Mouse (Mus musculus) right cerebral cortex, postnatal 14 days (tissue): ENCODE results near the gene Olfr718-ps1.
"Not testable (repeated sequence)": the region's sequence is repeated elsewhere in the genome, so short reads cannot be mapped to it uniquely, and the experiment has no call there.

Experiments
- DNase-seq: peaks from one replicate; pipeline ENCODE4 v3.0.0; 2022

The Olfr718-ps1 gene

DNA sequence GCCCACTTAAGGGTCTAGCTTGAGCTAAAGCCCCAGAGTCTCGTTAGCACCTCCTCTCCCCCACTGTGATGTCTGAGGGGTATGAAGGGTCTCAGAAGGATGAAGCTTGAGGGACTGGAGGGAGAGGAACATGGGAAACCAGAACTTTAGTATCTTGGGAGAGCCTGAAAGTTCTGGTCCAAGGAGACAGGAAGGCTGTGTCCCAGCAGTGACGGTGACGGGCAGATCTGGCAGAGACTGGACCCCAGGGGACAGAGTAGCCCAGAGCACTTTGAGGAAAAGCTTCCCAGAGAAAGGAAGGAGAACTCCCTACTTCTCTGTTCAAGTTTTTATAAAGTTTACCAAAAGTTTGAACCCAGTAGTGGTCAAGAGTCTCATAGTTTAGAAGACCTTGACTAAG, at the start of gene Olfr718-ps1:
Gene Olfr718-ps1, minus strand, starts transcription at position 101 of the 400 bp plus-strand sequence.
- DNase-seq, result no peak

DNA sequence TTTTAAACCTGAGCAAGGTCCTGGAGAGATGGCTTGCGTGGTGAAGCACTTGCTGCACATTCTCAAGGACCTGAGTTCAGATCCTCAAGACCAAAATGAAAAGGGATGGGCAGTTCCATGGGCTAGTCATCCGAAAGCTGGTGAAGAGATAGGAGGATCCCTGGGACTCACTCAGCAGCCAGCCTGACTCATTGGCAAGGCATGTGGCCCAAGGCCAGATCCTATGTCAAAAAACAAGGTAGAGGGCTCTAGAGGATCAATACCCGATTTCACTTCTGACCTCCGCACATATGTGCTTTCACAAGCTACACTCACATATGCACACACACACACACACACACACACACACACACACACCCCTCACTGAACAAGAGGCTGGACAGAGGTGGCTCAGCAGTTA, 49.1 kb upstream of the Olfr718-ps1 start:
- DNase-seq, result no peak

DNA sequence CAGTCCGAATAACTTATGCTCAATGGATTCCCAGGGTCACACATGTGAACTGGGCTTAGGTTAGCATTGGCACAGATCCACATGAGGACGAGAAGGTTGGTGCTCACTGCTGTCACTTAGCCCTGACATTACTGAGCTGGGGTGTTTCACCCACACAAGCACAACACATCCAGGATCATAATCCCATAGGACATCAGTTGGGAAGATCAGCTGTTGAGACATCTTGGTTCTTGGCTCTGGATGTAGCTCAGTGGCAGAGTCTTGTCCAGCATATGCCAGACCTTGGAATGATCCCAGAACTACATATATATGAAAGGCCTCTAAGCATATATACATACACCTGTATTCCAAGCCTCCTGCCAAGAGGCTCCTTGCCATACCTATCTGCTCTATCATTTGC, 47.8 kb upstream of the Olfr718-ps1 start:
- DNase-seq, result no peak

DNA sequence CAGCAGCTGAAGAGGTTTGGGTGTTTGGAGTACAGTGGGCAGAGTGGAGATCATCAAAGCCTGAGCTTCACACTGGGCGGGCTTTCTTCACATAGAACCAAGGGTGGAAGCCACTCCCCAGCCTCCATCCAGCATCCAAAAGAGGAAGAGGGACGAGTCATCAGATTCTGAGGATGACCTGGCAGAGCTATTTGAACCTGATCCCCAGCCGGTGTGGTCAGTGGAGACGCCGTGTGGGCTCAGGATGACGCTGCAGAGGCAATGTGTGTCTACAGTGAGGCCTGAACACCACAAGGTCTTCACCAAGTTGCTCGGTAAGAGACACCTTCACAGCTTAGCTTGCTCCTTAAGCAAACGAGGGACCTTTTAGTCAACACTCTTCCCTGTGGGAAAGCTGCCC, 47.4 kb upstream of the Olfr718-ps1 start:
- not testable (repeated sequence) for DNase-seq

DNA sequence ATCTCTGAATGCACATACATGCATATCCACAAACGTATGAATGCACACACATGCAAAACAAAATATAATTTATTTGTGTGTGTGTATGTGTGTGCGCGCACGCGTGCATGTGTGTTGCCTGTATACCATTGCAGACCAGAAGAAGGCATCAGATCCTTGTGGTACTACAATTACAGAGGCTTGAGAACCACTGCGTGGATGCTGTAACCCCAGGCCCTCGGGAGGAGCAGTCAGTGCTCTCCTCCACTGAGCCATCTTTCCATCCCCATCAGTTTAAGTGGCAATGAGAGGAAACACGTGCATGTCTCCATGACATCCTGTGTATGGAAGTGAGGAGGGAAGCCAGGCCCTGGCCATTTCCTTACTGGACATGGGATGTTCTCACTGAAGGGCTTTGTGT, 45.4 kb upstream of the Olfr718-ps1 start:
- no peak for DNase-seq

DNA sequence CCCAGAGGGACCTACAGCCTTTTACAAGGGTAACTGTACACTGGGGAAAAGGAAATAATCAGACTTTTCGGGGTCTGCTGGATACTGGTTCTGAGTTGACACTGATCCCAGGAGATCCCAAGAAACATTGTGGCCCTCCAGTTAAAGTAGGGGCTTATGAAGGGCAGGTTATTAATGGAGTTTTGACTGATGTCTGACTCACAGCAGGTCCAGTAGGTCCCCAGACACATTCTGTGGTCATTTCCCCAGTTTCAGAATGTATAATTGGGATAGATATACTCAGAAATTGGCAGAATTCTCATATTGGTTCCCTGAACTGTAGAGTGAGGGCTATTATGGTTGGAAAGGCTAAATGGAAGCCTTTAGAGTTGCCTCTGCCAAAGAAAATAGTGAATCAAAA, 40.6 kb upstream of the Olfr718-ps1 start:
- not testable (repeated sequence) for DNase-seq

DNA sequence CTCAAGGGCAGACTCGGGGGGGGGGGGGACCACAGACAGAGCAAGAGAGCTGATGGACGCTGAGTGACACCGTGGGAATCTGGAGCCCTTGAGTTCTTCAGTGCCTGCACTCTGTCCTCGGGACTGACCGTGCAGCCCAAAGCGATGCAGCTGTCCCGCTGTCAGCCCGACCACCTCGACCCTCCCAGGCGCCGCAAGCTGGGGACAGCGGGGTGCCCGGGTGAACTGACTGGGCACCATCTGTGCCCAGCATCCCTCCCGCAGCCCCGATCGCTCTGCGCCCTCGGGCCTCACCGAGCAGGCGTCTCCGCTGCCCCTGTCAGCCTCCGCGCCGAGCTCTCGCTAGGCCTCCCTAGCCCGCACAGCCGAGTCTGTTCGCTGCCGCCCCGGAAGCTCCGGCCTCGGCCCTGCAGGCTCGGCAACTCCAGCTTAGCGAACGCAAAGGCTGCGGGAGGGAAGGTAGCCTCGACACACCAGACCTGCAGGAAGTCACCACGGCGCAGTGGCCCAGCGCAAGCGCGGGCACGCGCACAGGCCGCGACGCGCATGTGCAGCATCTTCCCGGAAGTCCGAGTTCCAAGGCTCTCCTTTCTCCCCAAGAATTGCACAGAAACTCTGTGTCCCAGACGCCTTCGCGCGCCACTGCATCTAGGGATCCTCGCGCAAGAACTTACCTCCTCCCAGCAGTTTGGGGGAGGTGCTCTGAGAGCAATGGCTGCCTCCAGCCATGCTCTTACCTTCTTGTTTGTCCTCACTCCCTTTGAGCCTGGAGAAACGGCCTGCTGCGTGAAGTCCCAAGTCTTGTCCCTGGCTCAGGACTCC, 33.1 kb upstream of the Olfr718-ps1 start, which contains the start of the genes Rbak and Spdye4b:
Gene Rbak, minus strand, starts transcription at position 521 of the 822 bp plus-strand sequence.
Gene Spdye4b, plus strand, starts transcription at position 763 of the 822 bp plus-strand sequence.
- DNase-seq, result peak; percentile 90

DNA sequence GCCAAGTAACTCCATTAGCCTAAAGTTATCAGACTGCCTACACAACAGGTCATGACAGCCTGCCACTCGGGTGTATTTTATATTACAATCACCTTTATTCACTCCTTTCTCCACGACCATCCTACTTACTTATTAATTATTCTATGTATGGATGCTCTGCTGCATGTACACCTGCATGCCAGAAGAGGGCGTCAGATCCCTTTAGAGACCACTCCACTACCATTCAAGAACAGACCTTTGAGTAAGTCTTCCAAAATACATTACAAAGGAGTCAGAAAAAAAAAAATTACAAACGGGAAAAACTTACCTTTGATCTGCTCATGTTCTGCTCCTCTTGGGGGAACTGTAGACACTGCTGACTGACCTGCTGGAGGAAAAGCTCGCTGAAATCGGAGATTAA, 31.8 kb upstream of the Olfr718-ps1 start:
- DNase-seq, result no peak

DNA sequence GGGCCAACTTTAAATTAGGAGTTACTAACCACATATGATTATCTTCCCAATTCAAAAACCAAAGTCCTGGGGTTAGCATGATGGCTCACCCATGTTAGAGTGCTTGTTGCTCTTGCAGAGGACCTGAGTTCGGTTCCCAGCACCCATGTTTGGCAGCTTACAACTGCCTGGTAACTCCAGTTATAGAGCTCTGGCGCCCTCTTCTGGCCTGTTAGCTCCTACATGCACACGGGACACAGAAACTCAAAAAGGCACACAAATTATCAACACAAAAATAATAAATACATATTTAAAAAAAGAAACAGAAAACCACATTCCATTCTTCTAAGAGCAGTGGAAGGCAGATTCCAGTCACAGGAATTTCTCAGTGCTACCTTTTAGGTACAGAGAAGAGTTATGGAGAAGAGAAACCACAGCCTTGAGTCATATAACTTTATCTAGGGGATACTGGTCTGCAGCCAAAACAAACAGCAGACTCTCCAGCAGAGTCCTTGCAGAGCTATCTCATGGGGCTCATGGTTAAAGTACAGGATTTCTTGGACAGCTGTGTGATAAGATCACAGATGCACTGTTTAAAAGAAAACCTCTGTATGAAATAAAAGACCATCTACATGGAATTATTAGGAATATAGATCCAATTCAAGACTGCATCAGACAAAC, 30.3 kb upstream of the Olfr718-ps1 start:
- no peak for DNase-seq

DNA sequence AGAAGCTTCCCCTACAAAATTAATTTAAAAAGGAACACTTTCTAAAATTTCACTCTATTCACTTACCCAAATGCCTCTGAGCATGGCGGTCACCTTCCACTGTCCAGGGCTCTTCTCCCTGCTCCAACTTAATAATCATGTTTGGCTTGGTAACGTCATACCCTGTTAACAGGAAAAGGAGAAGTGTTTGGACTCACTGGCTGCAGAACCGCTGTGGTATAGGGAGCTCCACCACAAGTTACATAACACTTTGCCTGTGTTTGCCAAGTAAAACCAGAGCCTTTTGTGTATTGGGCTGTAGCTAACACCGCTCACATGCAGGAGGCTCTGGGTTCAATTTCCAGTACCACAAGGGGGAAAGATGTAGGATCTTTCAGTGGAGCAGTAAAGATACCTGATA, 28.6 kb upstream of the Olfr718-ps1 start:
- no peak for DNase-seq

DNA sequence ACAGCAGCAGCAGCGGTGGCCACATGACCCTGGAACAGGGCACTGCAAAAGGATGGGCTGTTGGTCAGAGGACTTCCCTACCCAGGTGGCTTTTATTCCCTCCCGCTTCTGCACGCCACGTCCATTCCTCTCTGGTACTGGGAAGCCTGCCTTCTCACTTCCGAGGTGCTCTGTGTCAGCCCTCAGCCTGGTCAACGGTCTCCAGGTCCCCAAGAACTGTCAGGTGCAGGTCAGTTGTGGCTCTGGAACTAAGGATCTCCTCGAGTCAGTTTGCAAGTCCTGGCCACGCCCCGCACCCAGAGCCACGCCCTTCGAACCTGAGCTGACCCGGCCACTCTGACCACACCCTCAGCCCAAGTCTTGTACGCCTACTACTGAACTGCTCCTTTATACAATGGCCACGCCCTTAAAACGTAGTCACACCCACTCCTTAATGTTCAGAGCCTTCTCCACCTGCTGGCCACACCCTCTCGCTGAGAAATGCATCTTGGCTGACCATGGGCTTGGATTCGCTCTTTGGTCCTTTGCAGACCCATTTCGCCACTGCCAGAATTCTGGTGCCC, 18.2 kb upstream of the Olfr718-ps1 start:
- DNase-seq, result no peak

DNA sequence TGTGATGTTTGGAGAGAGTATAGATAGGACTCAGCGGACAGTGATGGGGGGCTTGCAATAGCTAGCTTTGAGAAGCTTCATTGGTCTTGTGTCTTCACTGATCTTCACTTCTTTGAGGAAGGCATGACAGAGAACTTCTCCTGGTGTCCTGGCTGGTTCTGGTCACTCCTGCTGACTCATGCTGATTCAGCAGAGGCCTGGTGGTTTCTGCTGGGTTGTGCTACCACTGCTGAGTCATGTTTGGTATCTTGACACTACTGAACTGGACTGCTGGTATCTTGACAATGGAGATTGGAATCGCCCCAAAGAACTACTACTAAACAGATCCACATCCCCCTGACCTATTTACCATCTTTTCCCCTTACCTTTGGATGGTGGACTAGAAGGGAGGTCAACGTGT, 8.2 kb upstream of the Olfr718-ps1 start:
- DNase-seq, result no peak

DNA sequence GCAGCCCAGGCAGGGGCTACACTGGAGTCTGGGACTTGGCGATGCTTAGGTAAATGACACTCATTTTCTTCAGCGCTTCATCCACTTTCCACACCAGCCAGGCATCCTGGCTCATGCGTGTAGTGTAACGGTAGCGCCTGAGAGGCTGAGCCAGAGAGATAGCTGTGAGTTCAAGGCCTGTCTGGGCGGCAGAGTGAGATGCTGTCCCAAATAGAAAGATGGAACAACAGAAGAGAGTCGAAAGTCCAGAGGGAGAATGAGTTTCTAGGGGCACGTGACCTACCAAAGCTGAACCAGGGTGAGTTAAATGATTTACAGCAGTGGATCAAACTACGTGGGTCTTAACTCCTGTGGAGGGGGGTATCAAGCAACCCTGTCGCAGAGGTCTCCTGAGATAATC, 6.4 kb upstream of the Olfr718-ps1 start:
- DNase-seq, result no peak

DNA sequence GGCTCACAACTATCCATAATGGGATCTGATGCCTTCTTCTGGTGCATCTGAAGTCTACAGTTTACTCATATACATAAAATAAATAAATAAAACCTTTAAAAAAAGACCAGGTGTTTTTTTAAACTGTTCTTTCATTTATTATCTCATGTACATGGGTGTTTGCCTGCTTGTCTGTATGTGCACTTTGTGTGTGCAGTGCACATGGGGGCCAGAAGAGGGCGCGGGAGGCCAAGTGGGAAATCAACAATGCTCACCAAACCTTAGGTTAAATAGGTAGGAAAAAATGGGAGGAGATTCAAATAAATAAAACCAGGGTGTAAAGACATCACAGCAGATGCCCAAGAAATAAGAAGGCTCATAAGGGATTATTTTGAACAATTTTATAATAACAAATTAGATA, 2.7 kb upstream of the Olfr718-ps1 start:
- DNase-seq, result no peak

DNA sequence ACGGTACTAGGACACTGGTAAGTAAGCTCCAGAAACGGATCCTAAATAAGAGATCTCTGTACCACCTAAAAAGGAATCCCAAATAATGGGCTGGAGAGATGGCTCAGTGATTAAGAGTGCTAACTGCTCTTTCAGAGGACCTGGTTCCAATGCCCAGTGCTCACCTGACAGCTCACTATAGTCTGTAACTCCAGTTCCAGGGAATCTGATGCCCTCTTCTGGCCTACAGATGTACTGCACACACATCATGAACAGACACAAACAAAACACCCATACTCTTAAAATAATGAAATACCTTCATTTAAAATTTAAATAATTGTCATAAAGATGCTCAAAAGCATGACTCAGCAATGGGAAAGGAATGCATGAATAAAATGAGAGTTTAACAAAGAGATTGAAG, 2.2 kb upstream of the Olfr718-ps1 start:
- DNase-seq, result no peak

DNA sequence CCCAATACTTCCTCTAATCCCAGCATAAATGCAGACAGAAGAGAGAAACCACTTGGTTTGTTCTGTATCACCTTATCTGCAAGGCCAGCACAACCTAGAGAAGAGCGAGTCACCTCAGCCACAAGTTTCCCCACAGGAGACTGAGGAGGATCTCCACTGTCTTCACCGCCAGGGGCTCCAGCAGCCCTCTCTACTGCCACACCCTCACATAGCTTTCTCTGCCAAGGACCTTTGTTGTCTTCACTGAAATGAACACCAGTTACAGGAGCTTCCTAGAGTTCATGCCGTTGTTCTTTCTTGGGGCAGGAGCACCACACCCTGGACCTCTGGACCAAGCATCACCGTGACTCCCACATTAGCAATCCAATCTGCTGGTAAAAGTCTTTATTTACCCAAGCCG, 1.3 kb upstream of the Olfr718-ps1 start:
- DNase-seq, result no peak

DNA sequence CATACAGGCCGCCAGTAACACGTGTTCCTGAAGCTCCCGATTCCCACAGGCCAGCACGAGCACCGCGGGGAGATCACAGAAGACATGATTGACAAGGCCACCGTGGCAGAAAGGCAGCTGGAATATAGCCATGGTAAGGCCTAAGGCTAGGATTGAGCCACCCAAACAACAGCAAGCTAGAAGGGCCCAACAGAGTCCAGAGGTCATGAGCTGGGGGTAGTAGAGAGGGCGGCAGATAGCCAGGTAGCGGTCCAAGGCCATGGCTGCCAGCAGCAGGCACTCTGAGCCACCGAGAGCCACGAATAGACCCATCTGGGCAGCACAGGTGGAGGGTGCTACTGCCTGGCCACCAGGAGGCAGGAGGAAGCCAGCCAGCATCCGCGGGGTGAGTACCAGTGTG, 9.8 kb downstream of the Olfr718-ps1 start:
- no peak for DNase-seq

DNA sequence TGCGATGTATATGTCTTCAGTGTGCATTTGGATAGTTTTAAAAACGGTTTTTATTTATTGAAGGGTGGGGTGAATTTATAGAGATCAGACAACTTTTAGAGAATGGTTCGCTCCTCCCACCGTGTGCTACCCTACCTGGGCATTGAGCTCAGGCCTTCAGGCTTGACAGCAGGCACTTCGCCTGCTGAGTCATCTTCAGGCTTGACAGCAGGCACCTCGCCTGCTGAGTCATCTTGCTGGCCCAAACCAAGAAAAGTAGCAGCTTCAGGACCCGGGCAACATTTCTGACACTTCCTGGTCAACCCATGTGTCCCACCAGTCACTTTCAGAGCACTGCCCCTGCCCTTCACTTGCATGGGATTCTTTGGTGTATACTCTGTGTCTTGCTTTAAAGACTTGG, 12.3 kb downstream of the Olfr718-ps1 start:
- DNase-seq, result no peak

DNA sequence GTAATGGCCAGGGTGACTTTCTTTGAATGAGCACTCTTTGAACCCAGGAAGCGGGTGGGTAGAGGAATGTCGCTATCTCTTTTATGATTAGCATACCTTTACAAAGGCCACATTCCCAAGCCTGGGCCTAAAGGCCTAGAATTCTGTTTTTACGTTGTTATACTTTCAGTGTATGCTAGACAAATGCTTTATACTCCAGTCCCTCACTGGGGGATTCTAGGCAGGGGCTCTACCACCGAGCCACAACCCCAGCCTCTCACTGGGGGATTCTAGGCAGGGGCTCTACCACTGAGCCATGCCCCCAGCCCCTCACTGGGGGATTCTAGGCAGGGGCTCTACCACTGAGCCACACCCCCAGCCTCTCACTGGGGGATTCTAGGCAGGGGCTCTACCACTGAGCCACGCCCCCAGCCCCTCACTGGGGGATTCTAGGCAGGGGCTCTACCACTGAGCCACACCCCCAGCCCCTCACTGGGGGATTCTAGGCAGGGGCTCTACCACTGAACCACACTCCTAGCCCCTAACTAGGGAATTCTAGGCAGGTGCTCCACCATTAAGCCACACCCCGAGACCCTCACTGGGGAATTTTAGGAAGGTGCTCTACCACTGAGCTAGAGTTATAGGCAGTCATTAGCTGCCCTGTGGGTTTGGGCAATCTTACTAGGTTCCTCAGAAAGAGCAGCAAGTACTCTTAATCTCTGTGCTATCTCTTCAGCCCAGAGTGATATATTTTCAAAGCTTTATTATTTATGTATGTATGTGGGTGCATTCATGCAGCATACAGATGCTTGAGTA, 13.0 kb downstream of the Olfr718-ps1 start:
- not testable (repeated sequence) for DNase-seq

DNA sequence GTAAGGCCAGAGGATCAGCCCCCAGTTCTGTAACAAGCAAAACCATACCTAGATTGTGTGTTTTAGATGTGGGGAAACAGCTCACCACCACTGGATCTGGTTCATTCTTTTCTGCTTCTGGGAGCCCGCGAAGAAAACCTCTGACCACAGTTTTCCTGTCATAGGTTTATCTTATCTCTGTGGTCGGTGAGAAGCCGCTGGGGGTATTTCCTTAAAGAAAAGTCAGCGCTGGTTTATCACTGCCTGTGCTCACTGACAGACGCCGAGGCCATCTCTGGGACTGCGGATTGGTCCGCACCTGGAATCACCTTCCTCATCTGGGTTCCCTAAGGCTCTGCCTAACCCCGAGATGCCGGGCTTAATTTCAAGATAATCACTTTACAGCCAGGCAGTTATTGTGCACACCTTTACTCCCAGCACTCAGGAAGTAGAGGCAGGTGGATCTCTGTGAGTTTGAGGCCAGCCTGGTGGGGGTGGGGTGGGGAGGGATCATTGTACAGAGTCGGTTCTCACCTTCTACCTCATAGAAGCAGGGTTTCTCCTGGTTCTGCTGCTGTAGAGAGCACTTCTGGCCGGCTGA, 14.4 kb downstream of the Olfr718-ps1 start:
- DNase-seq, result no peak

DNA sequence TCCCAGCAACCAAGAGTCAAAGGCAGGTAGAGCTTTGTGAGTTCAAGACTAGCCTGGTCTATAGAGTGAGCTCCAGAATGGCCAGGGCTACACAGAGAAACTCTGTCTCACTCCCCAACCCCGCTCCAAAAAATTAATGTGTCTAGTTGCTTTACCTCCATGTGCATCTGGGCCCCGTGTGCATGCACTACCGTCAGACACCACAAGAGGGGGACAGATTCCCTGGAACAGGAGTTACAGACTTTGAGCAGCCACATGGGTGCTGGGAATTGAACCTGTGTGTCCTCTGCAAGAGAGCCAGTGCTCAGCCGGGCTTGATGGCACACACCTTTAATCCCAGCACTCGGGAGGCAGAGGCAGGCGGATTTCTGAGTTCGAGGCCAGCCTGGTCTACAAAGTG, 17.0 kb downstream of the Olfr718-ps1 start:
- no peak for DNase-seq

DNA sequence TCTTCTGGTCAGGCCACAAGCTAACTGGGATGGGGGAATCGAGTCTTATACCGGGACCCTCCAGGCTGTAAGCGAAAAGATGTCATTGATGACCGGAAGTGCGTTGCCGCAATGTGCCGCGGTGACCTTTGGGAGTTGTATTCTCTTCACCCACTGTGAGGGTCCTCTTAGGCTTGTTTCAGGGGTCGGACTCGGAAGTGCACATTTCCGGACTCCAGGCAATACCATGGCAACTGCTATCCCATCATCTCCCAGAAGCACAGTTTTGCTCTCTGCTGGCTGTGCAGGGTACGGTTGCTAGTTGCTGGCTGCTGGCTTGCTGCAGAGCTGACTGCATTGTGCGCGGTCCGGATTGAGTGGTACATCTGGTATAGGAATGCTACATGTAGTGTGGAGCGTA, 18.3 kb downstream of the Olfr718-ps1 start:
- no peak for DNase-seq

DNA sequence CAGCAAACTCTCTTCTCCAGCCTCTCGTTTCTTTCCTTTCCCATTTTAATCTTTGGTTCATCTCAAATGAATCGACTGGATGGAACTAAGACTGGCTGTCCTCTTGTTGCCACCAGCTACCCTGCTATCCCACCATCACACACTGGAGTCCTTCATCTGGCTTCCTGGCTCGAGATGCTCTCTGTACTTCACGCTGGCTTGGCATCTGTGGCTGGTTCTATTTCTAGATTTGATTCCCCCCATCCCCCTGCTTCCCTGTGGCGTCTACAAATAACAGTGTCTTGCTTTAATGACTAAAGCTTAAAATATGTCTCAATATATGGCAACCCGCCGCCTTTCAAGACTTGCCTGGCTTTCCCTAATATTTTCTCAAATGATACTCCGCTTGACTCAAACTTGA, 19.5 kb downstream of the Olfr718-ps1 start:
- no peak for DNase-seq
